Mouse (Mus musculus) myocyte (in vitro differentiated cells): ENCODE measurements around the gene Cap2. TPM values are rescaled to one million over a fixed set of nuclear protein-coding genes. Genes with fewer than 3 reads are reported as not detected.
A peak's percentile ranks its signal among the peaks of the same experiment; 100 is the strongest.

ENCODE experiments used
- H3K27me3 ChIP-seq: one replicate; pipeline ENCODE4 v1.6.1; 2011; ENCODE audit not compliant: control insufficient read depth, insufficient read depth, insufficient read length
- H3K36me3 ChIP-seq: one replicate; pipeline ENCODE4 v1.6.1; 2011; ENCODE audit not compliant: control insufficient read depth, insufficient read depth
- H3K4me2 ChIP-seq: one replicate; pipeline ENCODE4 v1.6.1; 2011; ENCODE audit warnings: low read depth, control low read depth
- H3K4me3 ChIP-seq: one replicate; pipeline ENCODE4 v1.5.1; 2011; ENCODE audit warnings: mild to moderate bottlenecking, control low read depth, moderate library complexity
- H3K79me2 ChIP-seq: one replicate; pipeline ENCODE4 v1.6.1; 2011; ENCODE audit not compliant: control insufficient read depth, insufficient read depth
- H3ac ChIP-seq: one replicate; pipeline ENCODE4 v1.6.1; 2011; ENCODE audit not compliant: control insufficient read depth, insufficient read length
- CEBPB ChIP-seq: IDR thresholded peaks from 2 replicates; pipeline ENCODE4 v1.6.1; 2011; ENCODE audit warnings: mild to moderate bottlenecking, moderate library complexity; ENCODE audit not compliant: poor library complexity, insufficient read depth, severe bottlenecking
- E2F4 ChIP-seq: IDR thresholded peaks from one replicate; pipeline ENCODE4 v1.6.1; 2011; ENCODE audit warnings: mild to moderate bottlenecking, control low read depth, moderate library complexity; ENCODE audit not compliant: insufficient read depth
- MAX ChIP-seq: IDR thresholded peaks from one replicate; pipeline ENCODE4 v1.6.1; 2011; ENCODE audit warnings: low read depth, mild to moderate bottlenecking, control low read depth
- MYOD1 ChIP-seq, 3 experiments: IDR thresholded peaks; one replicate each; pipeline ENCODE4 v1.6.1; 2011; ENCODE audit warnings: control low read depth in 2 of 3, low read depth in 2 of 3, mild to moderate bottlenecking in 2 of 3, moderate library complexity in 1 of 3; ENCODE audit not compliant: insufficient read length in 2 of 3, control insufficient read depth in 1 of 3
- MYOG ChIP-seq, 3 experiments: IDR thresholded peaks; one replicate each; pipeline ENCODE4 v1.6.1; 2011; ENCODE audit warnings: control low read depth in 2 of 3, low read depth in 2 of 3, mild to moderate bottlenecking in 2 of 3; ENCODE audit not compliant: insufficient read length in 2 of 3, control insufficient read depth in 1 of 3, insufficient read depth in 1 of 3
- POLR2A ChIP-seq: IDR thresholded peaks from one replicate; pipeline ENCODE4 v1.6.1; 2011; ENCODE audit warnings: low read depth, mild to moderate bottlenecking, control low read depth, moderate library complexity; ENCODE audit not compliant: insufficient read length
- POLR2AphosphoS2 ChIP-seq: IDR thresholded peaks from one replicate; pipeline ENCODE4 v1.6.1; 2011; ENCODE audit warnings: low read depth, control low read depth; ENCODE audit not compliant: insufficient read length
- REST ChIP-seq: IDR thresholded peaks from one replicate; pipeline ENCODE4 v1.6.1; 2011; ENCODE audit warnings: mild to moderate bottlenecking, control low read depth, moderate library complexity; ENCODE audit not compliant: insufficient read depth, insufficient read length
- SRF ChIP-seq: IDR thresholded peaks from one replicate; pipeline ENCODE4 v1.6.1; 2011; ENCODE audit warnings: low read depth; ENCODE audit not compliant: control insufficient read depth, insufficient read length
- TCF12 ChIP-seq: IDR thresholded peaks from one replicate; pipeline ENCODE4 v1.6.1; 2011; ENCODE audit warnings: mild to moderate bottlenecking, control low read depth; ENCODE audit not compliant: poor library complexity, insufficient read depth, severe bottlenecking
- TCF3 ChIP-seq: IDR thresholded peaks from one replicate; pipeline ENCODE4 v1.6.1; 2011; ENCODE audit warnings: low read depth, control low read depth; ENCODE audit not compliant: insufficient read length
- USF1 ChIP-seq: IDR thresholded peaks from one replicate; pipeline ENCODE4 v1.6.1; 2011; ENCODE audit warnings: low read depth, mild to moderate bottlenecking, control low read depth, moderate library complexity
- polyA plus RNA-seq: library from polyadenylated mRNA; unstranded; fragments of >200 nt; fragmentation: generic; extraction: Trizol; gene quantifications from one replicate; pipeline ENCODE4 v1.2.1, GENCODE M21; 2012; ENCODE audit warnings: missing spikeins

The Cap2 gene
- polyA plus RNA-seq, 1 experiment = 47.4 TPM

GRCm38 (mm10) chr13:46669620-46670271 is 168.1 kb downstream of the Cap2 start:
- TF ChIP-seq POLR2AphosphoS2 (no peak), MYOD1 (IDR thresholded peaks at IDR 0.05; ENCODE audit: control insufficient read depth in 1 of 3, insufficient read length in 2 of 3, low read depth in 2 of 3) (peak in 1 of 3 experiments; percentile 62), E2F4 (no peak), CEBPB (no peak), MYOG (IDR thresholded peaks at IDR 0.05; ENCODE audit: control insufficient read depth in 1 of 3, insufficient read depth in 1 of 3, insufficient read length in 2 of 3, low read depth in 2 of 3) (peak in 1 of 3 experiments; percentile 22), POLR2A (no peak), TCF3 (no peak), TCF12 (no peak)
- Histone ChIP-seq H3K4me2 (peak overlapping the region; percentile 27), H3K27me3 (no peaks in the 10 kb centered on the region), H3K4me3 (peak overlapping the region; percentile 41), H3K36me3 (peaks cover 7% of the 10 kb centered on the region), H3ac (peak overlapping the region; percentile 33), H3K79me2 (peaks cover 17% of the 10 kb centered on the region)

GRCm38 (mm10) chr13:46670514-46670913 is 168.9 kb downstream of the Cap2 start:
- no peaks in the 10 kb centered on the region for H3K27me3 ChIP-seq
- no peak for TF ChIP-seq REST
- TF ChIP-seq TCF3 = no peak
- TF ChIP-seq MYOG (IDR thresholded peaks at IDR 0.05; ENCODE audit: control insufficient read depth in 1 of 3, insufficient read depth in 1 of 3, insufficient read length in 2 of 3, low read depth in 2 of 3) = no peak
- TF ChIP-seq TCF12 = no peak
- H3K36me3 ChIP-seq = peaks cover 7% of the 10 kb centered on the region
- H3K79me2 ChIP-seq = peaks cover 17% of the 10 kb centered on the region
- peak overlapping the region; percentile 41 for H3K4me3 ChIP-seq
- peak overlapping the region; percentile 75 for H3K4me2 ChIP-seq
- peak overlapping the region; percentile 33 for H3ac ChIP-seq

GRCm38 (mm10) chr13:46674601-46675000 is 173.0 kb downstream of the Cap2 start:
- Histone ChIP-seq H3K4me3 (no peak overlapping the region), H3K27me3 (no peaks in the 10 kb centered on the region), H3K4me2 (peak overlapping the region; percentile 10), H3K36me3 (peaks cover 33% of the 10 kb centered on the region), H3K79me2 (peaks cover 17% of the 10 kb centered on the region), H3ac (no peak overlapping the region)
- TF ChIP-seq CEBPB = no peak
- peak; percentile 24 for TF ChIP-seq POLR2AphosphoS2
- peak in 1 of 3 experiments; percentile 12 for TF ChIP-seq MYOG (IDR thresholded peaks at IDR 0.05; ENCODE audit: control insufficient read depth in 1 of 3, insufficient read depth in 1 of 3, insufficient read length in 2 of 3, low read depth in 2 of 3)

- Histone ChIP-seq H3K4me2 (no peak overlapping the region), H3K27me3 (no peaks in the 10 kb centered on the region), H3K36me3 (peaks cover 48% of the 10 kb centered on the region), H3K4me3 (no peak overlapping the region), H3ac (no peak overlapping the region), H3K79me2 (no peaks in the 10 kb centered on the region)
- TF ChIP-seq USF1 (no peak), TCF3 (no peak), POLR2AphosphoS2 (no peak), MYOG (IDR thresholded peaks at IDR 0.05; ENCODE audit: control insufficient read depth in 1 of 3, insufficient read depth in 1 of 3, insufficient read length in 2 of 3, low read depth in 2 of 3) (no peak)
Measured at GRCm38 (mm10) chr13:46677721-46678120, 176.1 kb downstream of the Cap2 start.

- TF ChIP-seq POLR2AphosphoS2 = no peak
- TF ChIP-seq MYOG (IDR thresholded peaks at IDR 0.05; ENCODE audit: control insufficient read depth in 1 of 3, insufficient read depth in 1 of 3, insufficient read length in 2 of 3, low read depth in 2 of 3) = no peak
- no peak for TF ChIP-seq REST
- TF ChIP-seq TCF3 = no peak
- no peak for TF ChIP-seq MAX
- TF ChIP-seq POLR2A = no peak
- no peak for TF ChIP-seq USF1
- TF ChIP-seq CEBPB = no peak
- TF ChIP-seq SRF = no peak
- no peak for TF ChIP-seq MYOD1 (IDR thresholded peaks at IDR 0.05; ENCODE audit: control insufficient read depth in 1 of 3, insufficient read length in 2 of 3, low read depth in 2 of 3)
- TF ChIP-seq E2F4 = no peak
- TF ChIP-seq TCF12 = no peak
- H3K36me3 ChIP-seq = peaks cover 64% of the 10 kb centered on the region
- H3K79me2 ChIP-seq = peaks cover 14% of the 10 kb centered on the region
- no peak overlapping the region for H3K4me3 ChIP-seq
- H3K27me3 ChIP-seq = no peaks in the 10 kb centered on the region
- no peak overlapping the region for H3ac ChIP-seq
- H3K4me2 ChIP-seq = no peak overlapping the region
Measured at GRCm38 (mm10) chr13:46682921-46683320, 181.3 kb downstream of the Cap2 start.
